Mouse (Mus musculus) ES-Bruce4 (cell line): ENCODE results near the gene Rab5if.

Experiments used
- EP300 ChIP-seq: IDR thresholded peaks from 2 replicates; pipeline ENCODE4 v1.6.1; 2011; ENCODE audit warnings: low read depth, low read length; ENCODE audit not compliant: insufficient read depth
- POLR2A ChIP-seq: IDR thresholded peaks from one replicate; pipeline ENCODE4 v1.8.1; 2011; ENCODE audit warnings: low read length; ENCODE audit not compliant: insufficient read depth

DNA sequence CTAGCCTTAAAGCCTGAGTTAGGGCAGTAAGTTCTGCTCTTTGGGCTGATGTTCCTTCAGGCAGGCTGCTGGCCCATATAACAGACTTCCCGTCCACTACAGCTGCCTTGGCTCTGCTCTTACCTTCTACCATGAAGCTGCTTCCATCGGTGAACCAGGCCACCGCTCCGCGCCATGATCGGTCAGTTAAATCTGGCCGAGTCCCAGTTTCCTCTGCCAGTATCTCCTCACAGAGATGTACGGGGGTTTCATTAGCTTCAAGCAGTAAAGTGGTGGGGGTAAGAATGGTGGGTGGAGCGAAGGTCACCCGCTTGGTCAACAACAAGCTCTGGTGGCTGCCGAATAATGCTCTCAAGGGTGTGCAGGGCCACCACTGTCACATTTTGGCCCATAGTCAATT is 28.6 kb upstream of the Rab5if start:
- TF ChIP-seq EP300 = no peak
- no peak for TF ChIP-seq POLR2A
